Mouse (Mus musculus) forebrain, embryonic 14.5 days (tissue): Measurements from ENCODE around the gene Utf1. TPM values are rescaled to one million over a fixed set of nuclear protein-coding genes. Genes with fewer than 3 reads are reported as not detected.

Source experiments
- ATAC-seq: fragments of 200-750 bp; cut with Nextera tagmentation; 2 replicates; pipeline ENCODE4 v1.8.0; 2017; ENCODE audit warnings: mild to moderate bottlenecking, moderate library complexity
- DNase-seq: peaks from one replicate; pipeline ENCODE4 v3.0.0-alpha.2; 2015; ENCODE audit warnings: low spot score
- H3K27ac ChIP-seq: fragments of 300-500 bp; sonication (generic); 2 replicates; pipeline ENCODE4 v1.5.1; 2014; ENCODE audit warnings: low read depth, mild to moderate bottlenecking, control low read depth, low read length, moderate library complexity
- H3K27me3 ChIP-seq: fragments of 300-500 bp; sonication (generic); replicated peaks from 2 replicates; pipeline ENCODE4 v1.6.1; 2014; ENCODE audit warnings: low read length, control low read depth, mixed read lengths; ENCODE audit not compliant: control insufficient read depth, insufficient read depth
- H3K36me3 ChIP-seq: fragments of 300-500 bp; sonication (generic); 2 replicates; pipeline ENCODE4 v1.6.1; 2014; ENCODE audit warnings: low read length, control low read depth; ENCODE audit not compliant: control insufficient read depth, insufficient read depth
- H3K4me1 ChIP-seq: fragments of 300-500 bp; sonication (generic); 2 replicates; pipeline ENCODE4 v1.6.1; 2014; ENCODE audit warnings: antibody characterized with exemption, low read length, control low read depth; ENCODE audit not compliant: control insufficient read depth, insufficient read depth
- H3K4me2 ChIP-seq: fragments of 300-500 bp; sonication (generic); 2 replicates; pipeline ENCODE4 v1.6.1; 2014; ENCODE audit warnings: mild to moderate bottlenecking, control low read depth, low read length
- H3K4me3 ChIP-seq: fragments of 300-500 bp; sonication (generic); 2 replicates; pipeline ENCODE4 v1.5.1; 2014; ENCODE audit warnings: low read depth, low read length, control low read depth
- H3K9ac ChIP-seq: fragments of 300-500 bp; sonication (generic); 2 replicates; pipeline ENCODE4 v1.6.1; 2014; ENCODE audit warnings: mild to moderate bottlenecking, low read length, control low read depth, moderate library complexity
- H3K9me3 ChIP-seq: fragments of 300-500 bp; sonication (generic); replicated peaks from 2 replicates; pipeline ENCODE4 v1.6.1; 2016; ENCODE audit warnings: low read length, control low read depth, mixed read lengths; ENCODE audit not compliant: control insufficient read depth
- WGBS: fragments of 180-500 bp; shearing (Covaris S2); extraction: QIAGEN DNeasy Blood & Tissue Kit; methylation state at CpG from one replicate; pipeline ENCODE4 v1.1.7; 2014; 5-methylcytosine and 5-hydroxymethylcytosine counted together
- polyA plus RNA-seq: library from polyadenylated mRNA; unstranded; fragments of >200 nt; fragmentation: Nextera tagmentation; extraction: Ambion mirVana; gene quantifications from 2 replicates; pipeline ENCODE4 v1.2.1, GENCODE M21; 2014

The Utf1 gene
- polyA plus RNA-seq, 1 experiment from 2014 or later: not detected

DNA sequence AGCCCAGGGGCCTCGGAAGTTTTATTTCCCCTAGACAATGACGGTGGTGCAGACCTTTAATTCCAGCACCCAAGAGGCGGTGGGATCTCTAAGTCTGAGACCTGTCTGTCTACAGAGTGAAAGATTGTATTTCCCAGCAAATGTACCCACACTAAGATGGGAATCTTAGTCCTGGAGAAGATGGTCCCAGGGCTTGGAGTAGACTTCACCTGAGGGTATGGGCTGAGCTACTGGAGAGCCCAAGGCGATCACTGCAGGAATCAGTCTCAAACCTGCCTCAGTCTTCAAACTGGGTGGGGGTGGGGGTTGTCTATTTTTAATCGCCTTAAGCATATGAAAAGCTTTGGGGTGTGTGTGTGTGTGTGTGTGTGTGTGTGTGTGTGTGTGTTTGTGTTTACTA, 2.4 kb downstream of the Utf1 start:
- Histone ChIP-seq H3K4me3 (no peak overlapping the region), H3K4me2 (no peak overlapping the region), H3K4me1 (peaks cover 7% of the 10 kb centered on the region), H3K27me3 (peaks cover 83% of the 10 kb centered on the region), H3K36me3 (no peaks in the 10 kb centered on the region), H3K9me3 (no peaks in the 10 kb centered on the region), H3K9ac (no peak overlapping the region), H3K27ac (no peak overlapping the region)
- 33% methylated on average over 5 of the region's 5 CpGs for WGBS
- ATAC-seq: no peak
- DNase-seq: no peak

DNA sequence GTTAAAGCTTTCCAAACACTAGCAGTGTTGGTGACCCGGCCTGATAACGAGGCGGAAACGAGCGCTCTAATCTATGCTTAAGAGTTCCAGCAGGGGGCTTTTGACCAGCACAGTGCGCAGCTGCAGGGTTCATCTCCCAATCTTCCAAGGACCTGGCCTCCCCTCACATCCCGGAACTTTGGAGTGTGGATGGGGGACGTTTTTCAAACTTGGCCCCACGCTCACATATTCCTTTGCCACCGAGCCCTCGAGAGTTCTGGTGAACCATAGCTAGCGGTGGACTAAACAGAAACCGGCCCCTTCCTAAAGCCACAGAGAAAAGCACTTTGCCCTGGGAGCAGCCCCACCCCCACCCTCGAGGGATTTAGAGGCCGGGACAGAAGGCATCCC, 6.3 kb downstream of the Utf1 start:
- ATAC-seq: peak; percentile 72; the same call in 1 of the 2 replicates
- DNase-seq: peak; percentile 60
- peak overlapping the region; percentile 43; the same call in 1 of the 2 replicates for H3K9ac ChIP-seq
- no peaks in the 10 kb centered on the region for H3K9me3 ChIP-seq
- H3K27me3 ChIP-seq: peaks cover 52% of the 10 kb centered on the region
- peaks cover 7% of the 10 kb centered on the region for H3K4me1 ChIP-seq
- H3K4me2 ChIP-seq: peak overlapping the region; percentile 80
- 0% methylated on average over 15 of the region's 15 CpGs for WGBS
- H3K27ac ChIP-seq: no peak overlapping the region
- H3K36me3 ChIP-seq: no peaks in the 10 kb centered on the region
- H3K4me3 ChIP-seq: peak overlapping the region; percentile 35

DNA sequence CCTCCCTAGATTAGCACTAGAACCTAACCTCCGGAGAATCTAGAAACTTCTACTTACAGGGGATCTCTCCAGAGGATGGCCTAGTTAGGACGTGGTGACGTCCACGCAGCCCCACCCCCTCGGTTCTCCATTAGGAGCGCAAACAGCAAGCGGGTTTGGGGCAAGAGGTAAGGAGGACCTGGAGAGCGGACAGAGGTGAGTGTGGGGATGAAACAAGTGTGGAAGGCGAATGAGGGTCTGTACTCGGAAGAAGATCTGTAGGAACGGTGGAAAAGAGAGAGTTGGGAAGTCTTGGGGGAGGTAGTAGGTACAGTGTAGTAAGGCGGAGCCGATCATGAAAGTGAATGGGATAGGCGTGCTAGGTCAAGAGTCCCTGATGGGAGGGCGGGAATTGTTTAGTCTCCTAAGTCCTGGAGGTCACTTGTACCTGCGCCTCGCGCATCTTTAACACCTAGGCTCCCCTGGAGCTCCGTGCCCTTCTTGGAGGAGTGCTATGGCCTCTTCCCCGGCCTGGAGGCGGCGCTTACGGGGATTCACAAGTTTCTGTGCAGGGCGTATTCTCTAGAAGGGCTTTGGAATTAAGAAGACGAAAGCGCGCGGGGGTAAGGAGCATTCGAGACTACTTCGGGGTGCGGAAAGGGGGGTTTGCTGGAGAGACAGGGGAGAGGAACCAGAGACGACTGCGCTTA, 6.8 kb downstream of the Utf1 start:
- peak overlapping the region; percentile 80 for H3K4me2 ChIP-seq
- ATAC-seq (peak; percentile 68), DNase-seq (peak; percentile 34)
- H3K36me3 ChIP-seq: no peaks in the 10 kb centered on the region
- H3K4me1 ChIP-seq: peaks cover 7% of the 10 kb centered on the region
- H3K9ac ChIP-seq: peak overlapping the region; percentile 43
- H3K27ac ChIP-seq: no peak overlapping the region
- 0% methylated on average over 33 of the region's 33 CpGs for WGBS
- H3K4me3 ChIP-seq: peak overlapping the region; percentile 35
- H3K9me3 ChIP-seq: no peaks in the 10 kb centered on the region
- H3K27me3 ChIP-seq: peaks cover 48% of the 10 kb centered on the region

DNA sequence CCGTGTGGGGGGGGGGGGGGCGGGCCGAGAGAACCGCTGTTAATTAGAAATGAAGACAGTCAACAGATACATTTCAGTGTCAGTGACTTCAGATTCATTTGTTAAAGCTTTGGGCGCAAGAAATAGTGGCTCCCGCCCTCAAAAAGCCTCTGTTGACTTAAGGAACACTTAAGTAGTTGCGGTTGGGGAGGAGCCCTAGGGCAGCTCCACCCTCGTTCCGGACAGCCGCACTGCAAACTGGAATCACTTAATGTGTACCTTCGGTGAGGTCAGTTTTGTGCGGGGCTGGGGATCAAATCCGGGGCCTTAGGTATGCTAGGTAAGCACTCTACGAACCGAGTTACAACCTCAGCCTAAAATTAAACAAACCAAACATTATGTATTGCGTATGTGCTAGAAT, 7.5 kb downstream of the Utf1 start:
- Histone ChIP-seq H3K4me2 (peak overlapping the region; percentile 80), H3K27me3 (peaks cover 41% of the 10 kb centered on the region), H3K4me1 (peaks cover 7% of the 10 kb centered on the region), H3K9me3 (no peaks in the 10 kb centered on the region), H3K4me3 (peak overlapping the region; percentile 35), H3K27ac (no peak overlapping the region), H3K36me3 (no peaks in the 10 kb centered on the region), H3K9ac (peak overlapping the region; percentile 43; the same call in 1 of the 2 replicates)
- ATAC-seq: no peak
- 10% methylated on average over 16 of the region's 16 CpGs for WGBS
- no peak for DNase-seq

DNA sequence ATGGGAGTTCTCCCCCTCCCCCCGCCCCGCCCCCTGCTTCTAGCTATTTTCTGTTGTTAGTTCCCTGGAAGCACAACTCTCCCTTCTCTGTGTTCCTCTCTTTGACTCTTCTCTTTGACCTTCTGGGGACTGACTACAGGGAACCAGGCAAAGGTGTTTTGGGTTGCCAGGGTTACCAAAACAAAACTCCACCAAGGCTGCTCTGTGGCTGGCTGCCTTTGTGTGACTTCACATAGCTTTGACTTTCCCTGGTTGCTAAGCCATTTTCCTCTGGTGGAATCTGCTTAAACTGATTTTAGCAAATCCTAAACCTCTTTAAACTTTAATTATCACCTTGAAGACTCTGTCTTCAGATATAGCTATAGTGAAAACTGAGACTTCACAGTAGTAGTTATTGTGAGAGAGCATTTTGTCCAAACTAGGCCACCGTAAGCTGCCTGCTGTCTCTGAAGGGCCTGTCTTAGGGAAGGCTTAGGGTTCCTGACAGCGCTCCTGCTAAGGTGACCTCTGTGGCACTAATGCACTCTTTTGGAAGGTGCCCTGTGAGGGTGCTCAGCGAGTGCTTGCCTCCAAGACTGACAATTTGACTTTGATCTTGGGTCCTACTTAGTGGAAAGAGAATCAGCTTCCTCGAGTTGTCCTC, 8.5 kb downstream of the Utf1 start:
- 56% methylated on average over 6 of the region's 6 CpGs for WGBS
- no peak overlapping the region for H3K9ac ChIP-seq
- no peaks in the 10 kb centered on the region for H3K36me3 ChIP-seq
- no peaks in the 10 kb centered on the region for H3K9me3 ChIP-seq
- DNase-seq: no peak
- no peak overlapping the region for H3K27ac ChIP-seq
- H3K4me3 ChIP-seq: no peak overlapping the region
- peaks cover 7% of the 10 kb centered on the region for H3K4me1 ChIP-seq
- ATAC-seq: no peak
- peaks cover 35% of the 10 kb centered on the region for H3K27me3 ChIP-seq
- no peak overlapping the region for H3K4me2 ChIP-seq

DNA sequence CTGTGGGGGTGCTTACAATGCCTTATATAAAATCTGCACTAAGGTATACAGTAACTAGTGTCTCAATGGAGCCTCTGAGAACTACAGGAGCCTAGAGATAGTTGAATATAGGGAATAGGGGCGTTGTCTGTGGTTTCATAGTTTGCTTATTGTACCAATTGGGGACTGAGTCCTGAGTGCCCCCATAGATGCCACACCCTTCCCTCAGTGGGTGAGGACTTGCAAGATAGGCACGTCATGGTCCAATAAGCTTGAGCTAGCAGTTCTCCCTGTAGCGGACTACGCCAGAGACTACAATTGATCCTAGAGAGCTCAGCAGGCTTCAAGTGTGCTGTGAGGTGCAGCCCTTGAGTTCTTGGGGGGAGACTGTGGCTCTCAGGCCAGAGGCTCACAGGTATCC, 11.9 kb downstream of the Utf1 start:
- ATAC-seq (no peak), DNase-seq (no peak)
- 85% methylated on average over 4 of the region's 4 CpGs for WGBS
- H3K9ac ChIP-seq: no peak overlapping the region
- H3K4me3 ChIP-seq: no peak overlapping the region
- H3K27ac ChIP-seq: no peak overlapping the region
- H3K36me3 ChIP-seq: no peaks in the 10 kb centered on the region
- H3K4me2 ChIP-seq: no peak overlapping the region
- H3K9me3 ChIP-seq: no peaks in the 10 kb centered on the region
- H3K27me3 ChIP-seq: peaks cover 10% of the 10 kb centered on the region; the same call in 1 of the 2 replicates
- H3K4me1 ChIP-seq: peaks cover 5% of the 10 kb centered on the region

DNA sequence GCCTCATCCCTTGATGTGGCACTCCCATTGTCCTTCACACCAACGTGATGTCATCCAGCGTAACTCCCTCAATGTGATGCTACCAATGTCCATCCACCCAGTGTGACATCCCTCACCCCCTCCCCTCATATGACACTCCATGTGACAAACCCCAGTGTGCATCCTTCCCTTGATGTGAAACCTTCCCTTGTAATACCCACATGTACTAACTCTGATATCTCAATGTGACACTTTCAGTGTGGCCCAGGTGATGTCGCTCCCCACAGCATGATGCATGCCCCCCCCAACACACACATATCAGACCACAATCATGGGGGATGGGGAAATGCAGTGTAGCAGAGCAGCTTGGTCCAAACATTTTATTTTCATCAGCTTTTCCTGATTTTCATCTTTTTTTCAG, 13.1 kb downstream of the Utf1 start:
- ATAC-seq: no peak
- Histone ChIP-seq H3K27ac (no peak overlapping the region), H3K27me3 (0 out of 2 replicates have a peak, but pooled peaks cover 5% of the 10 kb centered on the region), H3K36me3 (no peaks in the 10 kb centered on the region), H3K9ac (no peak overlapping the region), H3K4me1 (peaks cover 2% of the 10 kb centered on the region; the same call in 1 of the 2 replicates), H3K4me3 (no peak overlapping the region), H3K4me2 (no peak overlapping the region), H3K9me3 (no peaks in the 10 kb centered on the region)
- no peak for DNase-seq
- WGBS: 83% methylated on average over 3 of the region's 3 CpGs

DNA sequence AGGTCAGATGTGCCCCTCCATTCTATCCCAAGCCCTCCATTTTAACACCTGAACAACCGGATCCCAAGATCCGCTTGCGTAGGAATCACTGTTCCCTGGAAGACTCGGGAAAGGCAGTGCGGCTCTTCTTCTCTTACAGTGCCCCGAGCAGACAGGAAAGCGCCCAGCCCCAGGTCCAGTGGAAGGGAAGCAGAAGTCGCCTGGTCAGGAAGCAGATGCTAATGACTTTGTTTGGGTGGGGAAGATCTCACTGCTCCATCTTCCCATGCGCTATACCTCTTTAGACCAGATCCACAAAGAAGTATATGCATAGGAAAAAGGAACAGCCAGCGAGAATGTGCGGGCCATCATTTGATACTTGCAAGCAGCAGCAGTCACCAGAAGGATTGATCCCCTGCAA, 13.8 kb downstream of the Utf1 start:
- H3K4me2 ChIP-seq: no peak overlapping the region
- no peaks in the 10 kb centered on the region for H3K27me3 ChIP-seq
- peaks cover 2% of the 10 kb centered on the region; the same call in 1 of the 2 replicates for H3K4me1 ChIP-seq
- no peaks in the 10 kb centered on the region for H3K36me3 ChIP-seq
- 66% methylated on average over 11 of the region's 11 CpGs for WGBS
- no peak overlapping the region for H3K9ac ChIP-seq
- DNase-seq (no peak), ATAC-seq (no peak)
- H3K9me3 ChIP-seq: no peaks in the 10 kb centered on the region
- no peak overlapping the region for H3K4me3 ChIP-seq
- H3K27ac ChIP-seq: no peak overlapping the region

DNA sequence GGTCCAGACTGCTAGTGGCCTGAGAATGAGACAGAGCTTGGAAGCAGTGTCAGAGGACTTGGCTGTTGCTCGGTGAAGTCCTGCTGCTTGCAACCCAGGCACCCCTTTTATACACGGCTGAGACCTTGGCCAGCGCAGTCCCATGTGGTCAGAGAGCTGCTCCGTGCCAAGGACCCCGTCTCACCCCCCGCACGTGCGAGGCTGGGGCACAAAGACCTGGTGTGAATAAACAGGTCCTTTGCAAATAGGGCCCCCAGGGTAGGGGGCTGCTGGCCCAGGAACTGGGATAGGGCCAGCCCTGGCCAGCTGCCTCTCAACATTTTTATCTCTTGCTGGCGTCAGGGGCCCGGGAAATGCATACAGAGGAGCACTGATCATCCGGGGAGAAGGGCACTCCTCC, 14.4 kb downstream of the Utf1 start:
- Histone ChIP-seq H3K4me2 (no peak overlapping the region), H3K27ac (no peak overlapping the region), H3K4me3 (no peak overlapping the region), H3K9me3 (no peaks in the 10 kb centered on the region), H3K36me3 (no peaks in the 10 kb centered on the region), H3K27me3 (no peaks in the 10 kb centered on the region), H3K9ac (no peak overlapping the region), H3K4me1 (peaks cover 2% of the 10 kb centered on the region; the same call in 1 of the 2 replicates)
- WGBS: 30% methylated on average over 11 of the region's 11 CpGs
- DNase-seq: peak; percentile 19
- ATAC-seq: no peak
